ENCODE assay signal across 20 mouse cellular contexts in genomic region chr16:94436801-94437200, GRCm38 (mm10).
DNase-seq lines count a peak whose midpoint lies in the region; ATAC-seq and TF ChIP-seq lines count a peak whose summit lies in the region.
"Had no signal": no experiment of that assay in that cellular context is flagged by ENCODE, and none has a peak within 500 bp of the region (broad histone marks: within the 10 kb centered on the region; RNA-seq: fewer than 3 reads in every experiment).

No protein-coding gene starts in this region.

- H3K27ac ChIP-seq in heart, postnatal 0 days (ENCODE audit: low read depth) = peak overlapping the region; percentile 53; the same call in 1 of the 2 replicates
- H3K27ac ChIP-seq in embryonic fibroblast, embryonic 13.5 days (ENCODE audit: insufficient read depth, low read length) = peak overlapping the region; percentile 97
- H3K27ac ChIP-seq in hindbrain, embryonic 10.5 days = no peak overlapping the region
- H3K27ac ChIP-seq: heart, embryonic 10.5 days; intestine, embryonic 15.5 days; kidney, postnatal 0 days; stomach, embryonic 15.5 days had no signal

- DNase-seq in heart, postnatal 0 days (ENCODE audit: low spot score) = no peak
- DNase-seq in heart, postnatal 4 days = no peak
- DNase-seq in 3T3-L1 (ENCODE audit: low read depth, low spot score) (peak; percentile 58), MN1 (ENCODE audit: low spot score) (peak; percentile 2)
- no peak for DNase-seq in hindbrain, embryonic 10.5 days (ENCODE audit: low spot score)
- DNase-seq: adrenal gland, postnatal 25 days; cerebellum, adult 18-20 months; cerebellum, postnatal 10 days; kidney, adult 8-10 months; kidney, postnatal 4 days; layer of hippocampus, adult 9-11 months; midbrain, embryonic 14.5 days had no signal

- H3K4me1 ChIP-seq in heart, postnatal 0 days (ENCODE audit: control insufficient read depth, insufficient read depth) = 0 out of 2 replicates have a peak, but pooled peaks cover 4% of the 10 kb centered on the region
- peaks cover 9% of the 10 kb centered on the region for H3K4me1 ChIP-seq in embryonic fibroblast, embryonic 13.5 days (ENCODE audit: control insufficient read depth, insufficient read depth, low read length)
- no peaks in the 10 kb centered on the region for H3K4me1 ChIP-seq in hindbrain, embryonic 10.5 days (replicated peaks)
- H3K4me1 ChIP-seq: heart, embryonic 10.5 days; intestine, embryonic 15.5 days; stomach, embryonic 15.5 days had no signal

- ATAC-seq in heart, postnatal 0 days (ENCODE audit: insufficient read depth, low read depth) = no peak
- ATAC-seq: forebrain, embryonic 14.5 days; hindbrain, embryonic 16.5 days; intestine, embryonic 15.5 days had no signal

- no peak for TF ChIP-seq POLR2A in embryonic fibroblast, embryonic 13.5 days (IDR thresholded peaks at IDR 0.05; ENCODE audit: low read depth, low read length)

- WGBS in heart, postnatal 0 days = 68% methylated on average over 2 of the region's 2 CpGs
- 92% methylated on average over 2 of the region's 2 CpGs for WGBS in hindbrain, embryonic 10.5 days

- no peaks in the 10 kb centered on the region for H3K9me3 ChIP-seq in heart, postnatal 0 days (replicated peaks; ENCODE audit: control insufficient read depth, low read length)
- H3K9me3 ChIP-seq in hindbrain, embryonic 10.5 days = no peaks in the 10 kb centered on the region
- H3K9me3 ChIP-seq: heart, embryonic 10.5 days; intestine, embryonic 15.5 days; stomach, embryonic 15.5 days had no signal

- TF ChIP-seq CTCF in heart, postnatal 0 days (IDR thresholded peaks at IDR 0.05; ENCODE audit: low read depth) = no peak
- TF ChIP-seq CTCF in embryonic fibroblast, embryonic 13.5 days (IDR thresholded peaks at IDR 0.05; ENCODE audit: borderline replicate concordance, insufficient read depth, low read length) = no peak

- H3K4me2 ChIP-seq in heart, postnatal 0 days (ENCODE audit: low read depth, low read length) = no peak overlapping the region
- H3K4me2 ChIP-seq: intestine, embryonic 15.5 days; stomach, embryonic 15.5 days had no signal

- no peak overlapping the region for H3K4me3 ChIP-seq in heart, postnatal 0 days (ENCODE audit: low read depth, low read length)
- H3K4me3 ChIP-seq in embryonic fibroblast, embryonic 13.5 days (ENCODE audit: insufficient read depth, low read length) = no peak overlapping the region
- H3K4me3 ChIP-seq in hindbrain, embryonic 10.5 days = no peak overlapping the region
- H3K4me3 ChIP-seq: heart, embryonic 10.5 days; intestine, embryonic 15.5 days; stomach, embryonic 15.5 days had no signal

- H3K36me3 ChIP-seq in heart, postnatal 0 days (replicated peaks; ENCODE audit: control insufficient read depth, insufficient read depth, low read length) = peaks cover 83% of the 10 kb centered on the region
- peaks cover 100% of the 10 kb centered on the region for H3K36me3 ChIP-seq in hindbrain, embryonic 10.5 days

- H3K9ac ChIP-seq in heart, postnatal 0 days (replicated peaks; ENCODE audit: low read depth, low read length) = no peak overlapping the region
- H3K9ac ChIP-seq: intestine, embryonic 15.5 days; stomach, embryonic 15.5 days had no signal

- TF ChIP-seq EP300 in heart, postnatal 0 days (IDR thresholded peaks at IDR 0.05; ENCODE audit: low read depth) = no peak

- H3K27me3 ChIP-seq in heart, postnatal 0 days (ENCODE audit: control insufficient read depth, insufficient read depth, low read length) = no peaks in the 10 kb centered on the region
- no peaks in the 10 kb centered on the region for H3K27me3 ChIP-seq in hindbrain, embryonic 10.5 days (ENCODE audit: insufficient read depth, poor library complexity, severe bottlenecking)
- H3K27me3 ChIP-seq: CH12.LX; intestine, embryonic 15.5 days; stomach, embryonic 15.5 days had no signal

Comparison
In these comparisons a context has a peak if more than half of its experiments do, and no peak if none do; other contexts are left out.
1. DNase-seq: peak in 3T3-L1 (single experiment) and MN1 (single experiment); none in heart, postnatal 0 days (single experiment), heart, postnatal 4 days (single experiment) and hindbrain, embryonic 10.5 days (single experiment).